ENCODE assay signal across 15 mouse cellular contexts in genomic region chr8:47245116-47245515, GRCm38 (mm10).
A peak's percentile ranks its signal among the peaks of the same experiment; 100 is the strongest.
DNase-seq lines count a peak whose midpoint lies in the region; ATAC-seq and TF ChIP-seq lines count a peak whose summit lies in the region.
"Had no signal": no experiment of that assay in that cellular context is flagged by ENCODE, and none has a peak within 500 bp of the region (broad histone marks: within the 10 kb centered on the region; RNA-seq: fewer than 3 reads in every experiment).

No protein-coding gene starts in this region.

- TF ChIP-seq POLR2A in lung, adult 2 months (IDR thresholded peaks at IDR 0.05; ENCODE audit: borderline replicate concordance, extremely low read depth, low read depth, low read length): no peak
- no peak for TF ChIP-seq POLR2A in brain, embryonic 14.5 days (IDR thresholded peaks at IDR 0.05; ENCODE audit: borderline replicate concordance, extremely low read depth, insufficient read depth, insufficient read length, poor library complexity, severe bottlenecking)

- H3K36me3 ChIP-seq in lung, embryonic 14.5 days (ENCODE audit: insufficient read depth): no peaks in the 10 kb centered on the region
- H3K36me3 ChIP-seq in forebrain, embryonic 12.5 days (replicated peaks): no peaks in the 10 kb centered on the region
- H3K36me3 ChIP-seq: G1E; hindbrain, embryonic 15.5 days; stomach, embryonic 15.5 days had no signal

- no peak overlapping the region for H3K9ac ChIP-seq in lung, embryonic 14.5 days
- H3K9ac ChIP-seq in forebrain, embryonic 12.5 days: no peak overlapping the region
- H3K9ac ChIP-seq: hindbrain, embryonic 15.5 days; stomach, embryonic 15.5 days had no signal

- 52% methylated on average over 4 of the region's 4 CpGs for WGBS in lung, embryonic 14.5 days
- WGBS in lung, adult 2 months: 40% methylated on average over 4 of the region's 4 CpGs
- 45% methylated on average over 4 of the region's 4 CpGs for WGBS in forebrain, embryonic 12.5 days

- H3K27me3 ChIP-seq in lung, embryonic 14.5 days (ENCODE audit: insufficient read depth, low read length): no peaks in the 10 kb centered on the region
- no peaks in the 10 kb centered on the region for H3K27me3 ChIP-seq in forebrain, embryonic 12.5 days
- H3K27me3 ChIP-seq: hindbrain, embryonic 15.5 days; stomach, embryonic 15.5 days had no signal

- no peak overlapping the region for H3K4me3 ChIP-seq in lung, embryonic 14.5 days (ENCODE audit: low read depth, low read length)
- no peak overlapping the region for H3K4me3 ChIP-seq in lung, adult 2 months (replicated peaks; ENCODE audit: extremely low read depth, low read depth, low read length)
- no peak overlapping the region for H3K4me3 ChIP-seq in forebrain, embryonic 12.5 days (replicated peaks)
- H3K4me3 ChIP-seq: hindbrain, embryonic 15.5 days; stomach, embryonic 15.5 days had no signal

- peaks cover 20% of the 10 kb centered on the region for H3K4me1 ChIP-seq in lung, embryonic 14.5 days (ENCODE audit: insufficient read depth)
- peaks cover 8% of the 10 kb centered on the region for H3K4me1 ChIP-seq in lung, adult 2 months (ENCODE audit: control insufficient read depth, insufficient read depth, low read length)
- peaks cover 73% of the 10 kb centered on the region for H3K4me1 ChIP-seq in forebrain, embryonic 12.5 days

- peak; percentile 77 for DNase-seq in lung, embryonic 14.5 days
- no peak for DNase-seq in lung, adult 2 months
- DNase-seq in brain, embryonic 14.5 days (ENCODE audit: low read depth): peak; percentile 84
- peak; percentile 48 for DNase-seq in lung, postnatal 14 days
- no peak for DNase-seq in right cerebral cortex, postnatal 14 days
- no peak for DNase-seq in kidney, adult 18-20 months
- DNase-seq in embryo, embryonic 11 days: no peak
- DNase-seq: adrenal gland, postnatal 10 days; cerebellum, adult 9-10 months; liver; retina, postnatal 1 day had no signal

- no peak for TF ChIP-seq CTCF in lung, embryonic 14.5 days (IDR thresholded peaks at IDR 0.05; ENCODE audit: low read depth)
- no peak for TF ChIP-seq CTCF in lung, adult 2 months (IDR thresholded peaks at IDR 0.05; ENCODE audit: insufficient read depth, low read length)
- TF ChIP-seq CTCF in brain, embryonic 14.5 days (IDR thresholded peaks at IDR 0.05; ENCODE audit: borderline replicate concordance, extremely low read depth, insufficient read depth, insufficient read length): no peak

- no peaks in the 10 kb centered on the region for H3K9me3 ChIP-seq in lung, embryonic 14.5 days (ENCODE audit: low read depth, low read length)
- H3K9me3 ChIP-seq in forebrain, embryonic 12.5 days: no peaks in the 10 kb centered on the region
- H3K9me3 ChIP-seq: G1E; hindbrain, embryonic 15.5 days; stomach, embryonic 15.5 days had no signal

- no peak overlapping the region for H3K27ac ChIP-seq in lung, embryonic 14.5 days (ENCODE audit: low read depth)
- peak overlapping the region; percentile 95 for H3K27ac ChIP-seq in forebrain, embryonic 12.5 days
- H3K27ac ChIP-seq: stomach, embryonic 15.5 days had no signal

- H3K4me2 ChIP-seq in lung, embryonic 14.5 days: no peak overlapping the region
- no peak overlapping the region for H3K4me2 ChIP-seq in forebrain, embryonic 12.5 days
- H3K4me2 ChIP-seq: hindbrain, embryonic 15.5 days; stomach, embryonic 15.5 days had no signal

- ATAC-seq in lung, embryonic 14.5 days (ENCODE audit: insufficient read depth): no peak
- no peak for ATAC-seq in forebrain, embryonic 12.5 days (ENCODE audit: low FRiP score)

Comparison
In these comparisons a context has a peak if more than half of its experiments do, and no peak if none do; other contexts are left out.
1. DNase-seq: peak in lung, embryonic 14.5 days (single experiment), brain, embryonic 14.5 days (single experiment) and lung, postnatal 14 days (single experiment); none in lung, adult 2 months (single experiment), right cerebral cortex, postnatal 14 days (single experiment), kidney, adult 18-20 months (single experiment) and embryo, embryonic 11 days (single experiment).